Mouse (Mus musculus) liver, postnatal 0 days (tissue): ENCODE measurements at regions not wholly inside any gene's neighbourhood (a gene's known extent, or its start where the extent isn't known, plus 50 kb on each side); places are given as distances from the start of the nearest gene placed in this dataset.

Experiments
- CTCF ChIP-seq: sonication (generic); IDR thresholded peaks from 2 replicates; pipeline ENCODE4 v1.5.1; 2016; ENCODE audit warnings: antibody characterized with exemption, low read depth
- EP300 ChIP-seq: IDR thresholded peaks from 2 replicates; pipeline ENCODE4 v1.6.1; 2016; ENCODE audit warnings: antibody characterized with exemption, low read depth, mild to moderate bottlenecking

DNA sequence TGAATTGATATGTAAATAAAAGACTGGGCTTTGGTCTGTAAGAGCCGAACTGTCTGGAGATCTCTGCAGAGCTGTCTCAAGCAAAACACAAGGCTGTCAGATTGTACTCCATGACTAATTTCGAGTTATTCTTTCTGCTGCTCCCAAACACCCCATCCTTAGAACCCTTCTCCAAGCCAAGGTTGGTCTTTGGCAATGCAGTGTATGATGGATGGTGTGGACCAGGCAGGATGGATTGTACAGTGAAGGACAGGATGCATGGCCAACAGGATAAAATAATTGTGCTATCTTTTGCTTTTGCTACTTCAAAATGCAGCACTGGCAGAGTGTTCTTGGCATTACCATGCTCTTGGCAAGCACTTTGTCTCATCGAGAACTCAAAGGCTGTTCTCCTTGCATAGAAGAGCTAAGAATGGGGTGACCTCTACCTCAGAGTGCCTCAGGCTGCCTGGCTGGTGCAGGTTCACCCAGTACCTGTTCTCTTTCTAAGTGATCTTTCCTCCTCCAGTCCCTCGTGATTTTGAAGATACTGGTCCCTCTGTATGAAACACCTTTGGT lies 88.4 kb upstream of the Cpeb4 start:
- TF ChIP-seq EP300: no peak
- no peak for TF ChIP-seq CTCF
